Mouse (Mus musculus): ENCODE results near the gene Cel. TPM values are rescaled to one million over a fixed set of nuclear protein-coding genes. Genes with fewer than 3 reads are reported as not detected.
A peak's percentile ranks its signal among the peaks of the same experiment; 100 is the strongest.

The Cel gene
- total and polyA plus RNA-seq, 2 experiments = 0.11 to 70.5 TPM

DNA sequence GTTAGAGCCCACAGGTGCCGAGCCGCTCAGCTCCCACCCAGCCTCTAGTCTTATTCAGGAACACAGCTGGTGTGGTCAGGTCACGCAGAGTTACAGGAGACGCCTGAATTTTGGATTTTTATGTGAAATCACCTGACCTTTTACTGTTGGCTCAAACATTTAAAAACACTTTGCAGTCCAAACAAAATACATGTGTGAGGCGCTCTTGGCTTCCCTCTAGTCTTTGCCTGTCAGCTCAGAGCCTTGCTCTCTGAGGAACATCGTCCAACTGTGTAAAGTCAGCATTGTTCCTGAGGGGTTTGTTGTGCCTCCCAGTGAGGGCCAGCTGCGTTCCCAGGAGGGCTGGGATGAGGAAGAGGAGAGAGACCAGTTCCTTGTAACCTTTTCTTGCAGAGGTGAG is 32.9 kb downstream of the Cel start:
- WGBS = 66% methylated on average over 7 of the region's 7 CpGs
- no peaks in the 10 kb centered on the region for H3K36me3 ChIP-seq (ENCODE audit: control insufficient read depth, insufficient read depth, low read length)
- H3K27me3 ChIP-seq (ENCODE audit: control insufficient read depth, insufficient read depth, low read length) = no peaks in the 10 kb centered on the region
- H3K27ac ChIP-seq (replicated peaks; ENCODE audit: insufficient read depth, low read depth, low read length) = no peak overlapping the region
- no peak overlapping the region for H3K4me3 ChIP-seq (ENCODE audit: insufficient read depth, low read depth, low read length)
- no peaks in the 10 kb centered on the region for H3K79me2 ChIP-seq (ENCODE audit: control insufficient read depth, insufficient read depth, low read length)
- H3K4me1 ChIP-seq (ENCODE audit: control insufficient read depth, insufficient read depth, low read length) = 0 out of 2 replicates have a peak, but pooled peaks cover 2% of the 10 kb centered on the region
- H3K9ac ChIP-seq (ENCODE audit: low read depth, low read length) = no peak overlapping the region
- TF ChIP-seq CTCF (IDR thresholded peaks at IDR 0.05; ENCODE audit: low read depth, low read length) (no peak), POLR2A (IDR thresholded peaks at IDR 0.05; ENCODE audit: extremely low read depth, insufficient read depth, low read length) (no peak)
- no peak for DNase-seq (ENCODE audit: extremely low read depth, low read depth, low spot score)

DNA sequence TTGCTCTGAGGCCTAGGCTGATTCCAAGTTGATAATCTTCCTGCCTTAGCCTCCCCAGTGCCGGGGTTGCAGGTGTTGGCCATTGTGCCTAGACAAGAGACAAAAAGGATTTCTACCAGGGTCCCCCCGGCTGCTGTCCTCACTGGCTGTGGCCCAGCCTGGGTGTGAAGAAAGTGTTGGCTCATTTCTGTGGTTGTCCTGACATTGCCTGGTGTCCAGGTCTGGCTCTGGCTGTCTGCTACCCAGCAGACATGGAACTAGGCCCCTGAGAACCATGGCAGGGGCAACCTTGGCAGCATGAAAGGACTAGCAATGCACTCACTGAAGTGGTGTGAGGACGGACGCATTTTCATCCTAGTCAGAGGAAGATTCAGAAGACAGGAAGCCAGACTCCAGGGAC is 33.3 kb downstream of the Cel start:
- Histone ChIP-seq H3K27ac (replicated peaks; ENCODE audit: insufficient read depth, low read depth, low read length) (no peak overlapping the region), H3K27me3 (ENCODE audit: control insufficient read depth, insufficient read depth, low read length) (no peaks in the 10 kb centered on the region), H3K79me2 (ENCODE audit: control insufficient read depth, insufficient read depth, low read length) (no peaks in the 10 kb centered on the region), H3K4me1 (ENCODE audit: control insufficient read depth, insufficient read depth, low read length) (0 out of 2 replicates have a peak, but pooled peaks cover 2% of the 10 kb centered on the region), H3K36me3 (ENCODE audit: control insufficient read depth, insufficient read depth, low read length) (no peaks in the 10 kb centered on the region), H3K9ac (ENCODE audit: low read depth, low read length) (no peak overlapping the region), H3K4me3 (ENCODE audit: insufficient read depth, low read depth, low read length) (no peak overlapping the region)
- WGBS = 82% methylated on average over 4 of the region's 4 CpGs
- DNase-seq (ENCODE audit: extremely low read depth, low read depth, low spot score) = no peak
- TF ChIP-seq CTCF (IDR thresholded peaks at IDR 0.05; ENCODE audit: low read depth, low read length) (no peak), POLR2A (IDR thresholded peaks at IDR 0.05; ENCODE audit: extremely low read depth, insufficient read depth, low read length) (no peak)

DNA sequence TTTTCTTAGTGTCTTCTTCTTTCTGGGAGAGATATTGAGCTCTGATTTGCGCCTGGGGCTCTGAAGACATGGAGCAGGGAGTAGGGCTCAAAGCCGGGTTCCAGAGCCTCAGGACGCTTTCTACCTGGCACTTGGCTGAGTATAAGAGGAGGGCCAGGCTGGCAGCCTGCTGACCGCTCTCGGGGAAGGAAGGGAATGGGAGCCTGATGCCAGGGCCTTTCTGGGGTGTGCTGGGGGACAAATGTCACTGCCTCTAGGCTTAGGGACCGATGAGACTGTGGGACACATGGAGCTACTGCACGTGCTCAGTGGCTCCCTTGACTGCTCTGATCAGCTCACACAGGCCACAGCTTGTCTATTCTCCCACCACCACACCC is 34.9 kb downstream of the Cel start:
- 94% methylated on average over 7 of the region's 7 CpGs for WGBS
- H3K79me2 ChIP-seq (ENCODE audit: control insufficient read depth, insufficient read depth, low read length) = no peaks in the 10 kb centered on the region
- no peak for DNase-seq (ENCODE audit: extremely low read depth, low read depth, low spot score)
- H3K4me3 ChIP-seq (ENCODE audit: insufficient read depth, low read depth, low read length) = no peak overlapping the region
- H3K36me3 ChIP-seq (ENCODE audit: control insufficient read depth, insufficient read depth, low read length) = no peaks in the 10 kb centered on the region
- H3K4me1 ChIP-seq (ENCODE audit: control insufficient read depth, insufficient read depth, low read length) = peaks cover 2% of the 10 kb centered on the region; the same call in 1 of the 2 replicates
- TF ChIP-seq POLR2A (IDR thresholded peaks at IDR 0.05; ENCODE audit: extremely low read depth, insufficient read depth, low read length) (no peak), CTCF (IDR thresholded peaks at IDR 0.05; ENCODE audit: low read depth, low read length) (no peak)
- no peak overlapping the region for H3K9ac ChIP-seq (ENCODE audit: low read depth, low read length)
- H3K27me3 ChIP-seq (ENCODE audit: control insufficient read depth, insufficient read depth, low read length) = no peaks in the 10 kb centered on the region
- H3K27ac ChIP-seq (replicated peaks; ENCODE audit: insufficient read depth, low read depth, low read length) = no peak overlapping the region

DNA sequence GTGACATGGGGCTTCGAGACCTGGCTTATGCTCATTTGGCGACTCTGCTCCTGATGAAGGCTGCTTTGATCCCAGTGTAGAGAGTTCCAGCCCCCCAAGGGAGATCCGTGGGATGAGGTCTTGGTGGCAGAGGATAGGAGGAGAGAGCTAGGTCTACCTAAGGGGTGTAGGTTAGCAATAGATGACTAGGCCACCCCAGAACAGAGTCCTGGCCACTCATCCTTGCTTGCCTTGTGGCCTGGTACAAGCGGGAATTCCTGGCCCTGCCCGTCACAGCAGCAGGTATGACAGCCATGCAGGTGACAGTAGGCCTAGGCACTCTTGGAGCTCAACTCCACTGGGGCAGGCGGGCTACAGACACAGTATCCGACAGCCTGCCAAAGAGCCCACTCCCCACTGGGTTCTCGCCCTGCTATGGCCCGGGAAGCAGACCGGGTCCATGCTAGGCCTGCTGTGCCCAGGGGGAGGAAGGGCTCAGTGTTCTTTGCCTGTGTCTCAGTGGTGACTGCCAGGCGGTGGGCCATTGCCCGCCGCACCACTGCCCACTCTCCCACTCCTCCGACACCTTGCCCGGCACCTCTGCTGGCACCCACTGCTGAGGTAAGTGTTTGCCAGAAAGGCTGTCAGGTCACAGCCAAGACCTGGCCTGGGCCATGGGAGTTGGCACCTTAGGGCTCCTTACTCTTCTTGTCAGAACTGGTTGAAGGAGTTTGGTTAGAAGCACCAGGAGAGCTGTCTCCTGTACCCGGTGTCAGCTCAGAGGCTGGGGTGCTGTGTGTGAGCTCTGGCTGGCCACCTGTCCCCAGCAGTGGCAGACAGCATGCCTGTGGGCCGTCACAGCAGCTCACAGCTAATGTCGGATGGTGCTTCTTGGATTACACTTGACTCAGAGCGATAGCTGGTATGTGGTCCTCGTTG is 35.5 kb downstream of the Cel start:
- Histone ChIP-seq H3K9ac (ENCODE audit: low read depth, low read length) (no peak overlapping the region), H3K79me2 (ENCODE audit: control insufficient read depth, insufficient read depth, low read length) (no peaks in the 10 kb centered on the region), H3K4me1 (ENCODE audit: control insufficient read depth, insufficient read depth, low read length) (no peaks in the 10 kb centered on the region; the same call in 1 of the 2 replicates), H3K27me3 (ENCODE audit: control insufficient read depth, insufficient read depth, low read length) (no peaks in the 10 kb centered on the region), H3K36me3 (ENCODE audit: control insufficient read depth, insufficient read depth, low read length) (no peaks in the 10 kb centered on the region), H3K4me3 (ENCODE audit: insufficient read depth, low read depth, low read length) (no peak overlapping the region), H3K27ac (replicated peaks; ENCODE audit: insufficient read depth, low read depth, low read length) (no peak overlapping the region)
- DNase-seq (ENCODE audit: extremely low read depth, low read depth, low spot score) = no peak
- no peak for TF ChIP-seq CTCF (IDR thresholded peaks at IDR 0.05; ENCODE audit: low read depth, low read length)
- TF ChIP-seq POLR2A (IDR thresholded peaks at IDR 0.05; ENCODE audit: extremely low read depth, insufficient read depth, low read length) = no peak
- 93% methylated on average over 20 of the region's 20 CpGs for WGBS

DNA sequence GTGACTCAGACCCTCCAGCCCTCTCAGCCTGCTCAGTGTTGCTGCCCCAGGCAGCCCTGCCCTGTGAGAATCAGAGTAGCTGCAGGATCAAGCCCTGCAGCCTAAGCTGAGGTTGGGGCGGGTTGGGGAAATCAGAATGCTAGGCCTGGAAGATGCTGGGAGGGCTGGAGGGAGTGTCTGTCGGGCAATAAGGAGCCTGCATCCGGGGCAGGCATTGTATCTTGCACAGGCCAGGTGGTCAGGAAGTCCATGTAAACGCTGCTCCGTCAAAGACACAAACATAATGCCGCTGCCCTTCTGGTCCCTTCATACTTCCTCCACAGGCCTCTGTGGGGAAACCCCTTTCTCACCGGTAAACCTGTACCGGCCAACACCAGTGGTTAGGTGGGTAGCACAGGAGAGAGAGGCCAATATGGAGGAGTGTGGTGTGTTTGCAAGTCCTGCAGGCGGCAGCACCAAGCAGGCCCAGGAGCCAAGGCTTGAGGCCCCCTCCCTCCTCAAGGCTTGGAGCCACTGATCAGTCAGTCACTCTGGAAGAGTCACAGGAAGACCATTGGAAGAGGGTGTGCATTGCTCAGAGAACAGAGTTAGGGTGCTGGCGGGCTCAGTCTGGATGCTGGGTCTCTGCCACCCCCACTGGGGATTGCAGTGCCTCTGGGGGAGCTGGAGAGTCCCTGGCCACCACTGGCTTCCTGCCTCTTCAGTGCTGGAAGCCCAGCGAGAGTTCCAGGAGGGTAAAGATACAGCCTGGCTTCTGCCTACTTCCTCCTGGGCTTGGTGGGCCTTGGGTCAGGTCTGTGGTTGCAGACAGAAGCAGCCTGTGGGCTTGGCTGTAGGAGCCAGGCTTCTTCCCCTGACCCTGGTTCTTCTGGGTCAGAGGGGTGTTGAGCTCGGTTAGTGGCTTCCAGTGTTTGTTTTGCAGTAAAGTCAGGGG is 37.0 kb downstream of the Cel start:
- DNase-seq (ENCODE audit: extremely low read depth, low read depth, low spot score) = no peak
- H3K79me2 ChIP-seq (ENCODE audit: control insufficient read depth, insufficient read depth, low read length) = no peaks in the 10 kb centered on the region
- no peaks in the 10 kb centered on the region; the same call in 1 of the 2 replicates for H3K4me1 ChIP-seq (ENCODE audit: control insufficient read depth, insufficient read depth, low read length)
- H3K4me3 ChIP-seq (ENCODE audit: insufficient read depth, low read depth, low read length) = no peak overlapping the region
- no peaks in the 10 kb centered on the region for H3K36me3 ChIP-seq (ENCODE audit: control insufficient read depth, insufficient read depth, low read length)
- H3K27me3 ChIP-seq (ENCODE audit: control insufficient read depth, insufficient read depth, low read length) = no peaks in the 10 kb centered on the region
- TF ChIP-seq CTCF (IDR thresholded peaks at IDR 0.05; ENCODE audit: low read depth, low read length) = peak; percentile 24; the same call in 1 of the 2 replicates
- TF ChIP-seq POLR2A (IDR thresholded peaks at IDR 0.05; ENCODE audit: extremely low read depth, insufficient read depth, low read length) = no peak
- no peak overlapping the region for H3K9ac ChIP-seq (ENCODE audit: low read depth, low read length)
- 66% methylated on average over 12 of the region's 12 CpGs for WGBS
- H3K27ac ChIP-seq (replicated peaks; ENCODE audit: insufficient read depth, low read depth, low read length) = peak overlapping the region; percentile 78

Data from liver, adult 2 months (tissue).